Mouse (Mus musculus) mature B cell (primary cell): ENCODE results near the gene Olfr889.
"Not testable (repeated sequence)": the region's sequence is repeated elsewhere in the genome, so short reads cannot be mapped to it uniquely, and the experiment has no call there.

ENCODE experiments used
- in situ Hi-C: fragments of 300-500 bp; cut with MboI; formaldehyde crosslinking; loops from 2 replicates; pipeline ENCODE4 v1.14.3; 2019

Gene Olfr889

DNA sequence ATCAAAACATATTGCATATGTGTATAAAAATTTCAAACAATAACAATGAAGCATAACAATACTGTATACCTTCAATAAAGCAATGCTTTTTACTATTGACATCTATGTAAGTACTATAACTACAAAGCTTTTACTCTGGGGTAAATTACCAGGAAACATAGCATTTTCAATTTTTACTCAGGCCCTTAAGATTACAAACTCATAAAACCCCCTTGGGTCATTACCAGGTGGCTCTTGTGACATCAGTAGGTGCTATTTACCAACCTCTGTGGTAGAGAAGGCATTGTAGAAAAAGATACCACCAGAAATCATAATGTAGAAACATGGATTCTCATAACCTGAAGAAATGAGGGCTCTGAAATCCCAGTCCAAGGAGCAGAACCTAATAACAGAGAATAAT lies at the start of gene Olfr889:
TSS of gene Olfr889 (plus strand) at position 301 of the 400 bp plus-strand sequence.
- in situ Hi-C loops, result no loop called here

DNA sequence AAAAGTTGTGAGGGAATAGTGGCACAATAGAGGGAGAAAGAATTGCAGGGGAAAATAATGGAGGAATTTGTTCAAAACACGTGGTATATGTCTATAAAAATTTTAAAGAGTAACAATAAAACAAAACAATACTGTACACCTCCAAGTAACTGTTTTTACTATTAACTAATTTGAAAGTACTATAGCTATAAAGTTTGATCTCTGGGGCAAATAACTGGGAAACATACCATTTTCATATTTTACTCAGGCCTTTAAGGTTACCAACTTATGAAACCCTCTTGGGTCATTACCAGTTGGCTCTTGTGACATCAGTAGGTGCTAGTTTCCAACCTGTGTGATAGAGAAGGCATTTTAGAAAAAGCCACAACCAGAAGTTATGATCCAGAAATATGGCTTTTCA lies 31.2 kb upstream of the Olfr889 start, which contains the start of gene Olfr887:
TSS of gene Olfr887 (plus strand) at position 301 of the 400 bp plus-strand sequence.
- in situ Hi-C loops, result no loop called here

DNA sequence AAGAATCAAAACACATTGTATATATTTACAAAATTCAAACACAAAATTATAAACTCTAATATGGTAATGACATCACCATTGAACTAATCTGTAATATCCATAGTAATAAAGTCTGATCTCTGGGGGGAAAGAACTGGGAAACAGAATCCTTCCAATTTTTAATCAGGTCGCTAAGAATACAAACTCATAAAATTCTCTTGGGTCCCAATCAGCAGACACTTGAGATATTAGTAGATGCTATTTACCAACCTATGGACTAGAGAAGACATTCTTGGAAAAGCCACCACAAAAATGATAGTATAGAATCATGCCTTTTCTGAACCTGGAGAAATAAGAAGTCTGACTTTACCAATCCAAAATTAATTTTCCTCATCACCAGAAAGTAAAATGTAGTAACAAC lies 7.2 kb upstream of the Olfr889 start, which contains the start of gene Olfr888:
TSS of gene Olfr888 (plus strand) at position 301 of the 400 bp plus-strand sequence.
- in situ Hi-C loops, result no loop called here

DNA sequence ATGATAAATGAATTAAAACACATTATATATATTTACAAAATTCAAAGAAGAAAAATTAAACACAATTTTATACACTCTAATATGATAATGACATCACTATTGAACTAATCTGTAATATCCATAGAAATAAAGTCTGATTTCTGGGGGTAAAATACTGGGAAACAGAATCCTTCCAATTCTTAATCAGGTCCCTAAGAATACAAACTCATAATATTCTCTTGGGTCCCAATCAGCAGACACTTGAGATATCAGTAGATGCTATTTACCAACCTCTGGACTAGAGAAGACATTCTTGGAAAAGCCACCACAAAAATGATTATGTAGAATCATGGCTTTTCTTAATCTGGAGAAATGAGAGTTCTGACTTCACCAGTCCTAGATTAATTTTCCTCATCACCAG lies 27.2 kb downstream of the Olfr889 start, which contains the start of gene Olfr890:
TSS of gene Olfr890 (plus strand) at position 301 of the 400 bp plus-strand sequence.
- in situ Hi-C loops, result no loop called here

DNA sequence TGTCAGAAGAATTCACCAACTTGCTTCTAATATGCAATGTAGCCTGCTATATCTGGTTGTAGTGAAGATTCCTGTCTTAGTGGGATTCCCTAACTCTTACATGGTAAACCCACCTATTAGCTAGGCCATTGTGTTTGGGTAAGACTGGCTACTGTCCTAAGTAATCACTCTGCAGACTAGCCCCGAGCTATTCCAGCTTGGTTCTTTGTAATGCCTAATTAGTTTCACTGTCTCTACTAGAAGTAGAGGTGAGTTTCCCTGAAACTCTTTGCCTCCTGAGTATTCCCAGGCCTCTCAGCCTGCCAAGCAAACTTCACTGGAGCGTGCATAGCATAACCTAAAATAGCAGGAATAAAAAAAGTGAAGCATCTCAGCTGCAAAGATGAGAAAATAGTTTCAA lies 53.3 kb downstream of the Olfr889 start:
- in situ Hi-C loops, result not testable (repeated sequence)
